Mouse (Mus musculus) heart, adult 2 months (tissue): ENCODE measurements around the gene Gcn1l1.

Experiments used
- CTCF ChIP-seq: fragments of 200-600 bp; IDR thresholded peaks from 2 replicates; pipeline ENCODE4 v1.8.1; 2022; ENCODE audit warnings: antibody characterized with exemption, mild to moderate bottlenecking, moderate library complexity
- POLR2A ChIP-seq: fragments of 200-500 bp; IDR thresholded peaks from 2 replicates; pipeline ENCODE4 v1.6.1; 2011; ENCODE audit warnings: mild to moderate bottlenecking, low read depth, low read length, control low read depth; ENCODE audit not compliant: insufficient read depth

GRCm38 (mm10) chr5:115534856-115535255 lies 30.2 kb upstream of the Gcn1l1 start:
- no peak for TF ChIP-seq POLR2A
- no peak for TF ChIP-seq CTCF
